Mouse (Mus musculus) telencephalon, adult 2 months (tissue): ENCODE data around the gene Jmy.
"Not testable (repeated sequence)": the region's sequence is repeated elsewhere in the genome, so short reads cannot be mapped to it uniquely, and the experiment has no call there.

Experiments used
- DNase-seq: peaks from one replicate; pipeline ENCODE4 v3.0.0-alpha.2; 2011; ENCODE audit warnings: low read depth, low spot score

Gene Jmy

GRCm38 (mm10) chr13:93499167-93499972 lies at the start of gene Jmy:
Jmy (minus strand) TSS chr13:93499808.
- peak; percentile 74 for DNase-seq

- no peak for DNase-seq
Measured at GRCm38 (mm10) chr13:93547641-93548040, 48.0 kb upstream of the Jmy start.

GRCm38 (mm10) chr13:93546011-93546410 lies 46.4 kb upstream of the Jmy start:
- DNase-seq = no peak

GRCm38 (mm10) chr13:93544274-93544673 lies 44.7 kb upstream of the Jmy start:
- DNase-seq = no peak

- DNase-seq = no peak
Measured at GRCm38 (mm10) chr13:93539311-93539710, 39.7 kb upstream of the Jmy start.

GRCm38 (mm10) chr13:93518753-93519319 lies 19.2 kb upstream of the Jmy start:
- DNase-seq = no peak

- no peak for DNase-seq
Measured at GRCm38 (mm10) chr13:93517223-93517622, 17.6 kb upstream of the Jmy start.

- no peak for DNase-seq
Measured at GRCm38 (mm10) chr13:93514000-93514795, 14.6 kb upstream of the Jmy start.

- peak; percentile 33 for DNase-seq
Measured at GRCm38 (mm10) chr13:93510447-93511180, 11.0 kb upstream of the Jmy start.

- DNase-seq = not testable (repeated sequence)
Measured at GRCm38 (mm10) chr13:93506920-93507319, 7.3 kb upstream of the Jmy start.

GRCm38 (mm10) chr13:93501724-93502123 lies 2.1 kb upstream of the Jmy start:
- no peak for DNase-seq

- DNase-seq = peak; percentile 28
Measured at GRCm38 (mm10) chr13:93499973-93500633, 495 bp upstream of the Jmy start.

- DNase-seq = no peak
Measured at GRCm38 (mm10) chr13:93498211-93499166, 1.1 kb downstream of the Jmy start.

GRCm38 (mm10) chr13:93496977-93497376 lies 2.6 kb downstream of the Jmy start:
- DNase-seq = no peak

GRCm38 (mm10) chr13:93488510-93488909 lies 11.1 kb downstream of the Jmy start:
- DNase-seq = no peak

- DNase-seq = no peak
Measured at GRCm38 (mm10) chr13:93487734-93488133, 11.9 kb downstream of the Jmy start.

- DNase-seq = no peak
Measured at GRCm38 (mm10) chr13:93484276-93484675, 15.3 kb downstream of the Jmy start.

GRCm38 (mm10) chr13:93481110-93481509 lies 18.5 kb downstream of the Jmy start:
- no peak for DNase-seq

- no peak for DNase-seq
Measured at GRCm38 (mm10) chr13:93478344-93478743, 21.3 kb downstream of the Jmy start.

GRCm38 (mm10) chr13:93468355-93468754 lies 31.3 kb downstream of the Jmy start:
- no peak for DNase-seq
